Mouse (Mus musculus): ENCODE measurements around the gene Crebbp.

DNA sequence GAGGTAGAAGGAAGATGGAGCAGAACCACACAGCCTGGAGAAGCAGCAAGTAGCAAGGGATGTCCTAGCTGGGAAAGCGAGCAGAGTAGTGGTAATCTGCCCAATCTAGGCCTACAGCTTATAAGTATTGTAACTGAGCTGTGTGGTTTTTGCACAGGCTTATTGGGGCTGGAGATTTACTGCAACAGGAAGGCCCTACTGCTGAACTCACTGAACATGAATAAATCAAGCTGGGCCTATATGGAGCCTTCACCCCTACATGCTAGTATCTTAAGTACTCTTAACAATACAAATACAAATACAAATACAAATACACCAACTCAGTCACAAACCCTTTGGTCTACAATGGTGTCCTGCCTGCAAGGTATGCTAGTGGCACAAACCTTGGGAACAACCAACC is 10.2 kb downstream of the Crebbp start:
- TF ChIP-seq CTCF (IDR thresholded peaks at IDR 0.05; ENCODE audit: low read depth) (no peak), EP300 (IDR thresholded peaks at IDR 0.05; ENCODE audit: low read depth) (no peak)

Data from heart, postnatal 0 days (tissue).